Comparison of ENCODE assay signal across 22 mouse cellular contexts in the genomic region with DNA sequence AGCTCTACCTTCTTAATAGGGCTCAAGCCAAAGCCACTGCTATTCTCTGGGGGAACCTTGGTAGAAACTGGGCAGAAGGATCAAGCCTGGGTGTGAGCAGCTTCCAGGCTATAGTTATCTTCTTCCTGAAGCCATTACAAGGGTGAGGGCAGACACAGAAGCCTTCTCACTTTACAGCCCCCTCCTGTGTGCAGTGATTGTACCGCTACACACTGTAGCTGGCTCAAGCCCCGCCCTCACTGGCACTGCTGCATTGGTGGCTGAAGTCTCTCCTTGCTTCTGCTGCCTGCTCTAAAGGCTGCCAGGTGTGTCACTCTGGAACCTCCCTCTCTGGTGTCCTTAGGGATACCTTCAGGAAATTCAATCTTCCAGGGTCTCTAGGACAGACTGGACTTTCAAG. TPM values are rescaled to one million over a fixed set of nuclear protein-coding genes. Genes with fewer than 3 reads are reported as not detected.
DNase-seq lines count a peak whose midpoint lies in the region; ATAC-seq and TF ChIP-seq lines count a peak whose summit lies in the region.
"Had no signal": no experiment of that assay in that cellular context is flagged by ENCODE, and none has a peak within 500 bp of the region (broad histone marks: within the 10 kb centered on the region; RNA-seq: fewer than 3 reads in every experiment).

No protein-coding gene starts in this region.

- TF ChIP-seq CTCF in hindbrain, postnatal 0 days (IDR thresholded peaks at IDR 0.05; ENCODE audit: low read depth): no peak

- no peak overlapping the region for H3K4me3 ChIP-seq in hindbrain, postnatal 0 days (ENCODE audit: low read length)
- H3K4me3 ChIP-seq: embryonic facial prominence, embryonic 13.5 days; embryonic facial prominence, embryonic 15.5 days; forebrain, embryonic 13.5 days; forebrain, embryonic 15.5 days had no signal

- H3K27ac ChIP-seq in hindbrain, postnatal 0 days: no peak overlapping the region
- H3K27ac ChIP-seq: embryonic facial prominence, embryonic 13.5 days; embryonic facial prominence, embryonic 15.5 days; forebrain, embryonic 13.5 days; forebrain, embryonic 15.5 days had no signal

- 60% methylated on average over 2 of the region's 2 CpGs for WGBS in hindbrain, postnatal 0 days

- peak; percentile 11 for DNase-seq in adrenal gland, postnatal 10 days
- no peak for DNase-seq in adrenal gland, postnatal 36 days
- DNase-seq in ZHBTc4 (ENCODE audit: low read depth, low spot score): peak; percentile 76
- no peak for DNase-seq in kidney, adult 11 months
- no peak for DNase-seq in hindbrain, postnatal 0 days (ENCODE audit: low spot score)
- DNase-seq: adrenal gland, adult 2 months; adrenal gland, postnatal 14 days; B cell, adult 2 months; cerebellum, adult 11 months; cerebellum, adult 18-20 months; cerebellum, adult 8-10 months; cerebellum, adult 9-11 months; cerebellum, postnatal 14 days; cerebellum, postnatal 36 days; embryo, embryonic 11 days; forebrain, postnatal 0 days had no signal

- H3K9ac ChIP-seq in hindbrain, postnatal 0 days (replicated peaks; ENCODE audit: low read length): no peak overlapping the region
- H3K9ac ChIP-seq: embryonic facial prominence, embryonic 13.5 days; embryonic facial prominence, embryonic 15.5 days; forebrain, embryonic 13.5 days; forebrain, embryonic 15.5 days; forebrain, postnatal 0 days had no signal

- no peaks in the 10 kb centered on the region for H3K36me3 ChIP-seq in hindbrain, postnatal 0 days (ENCODE audit: insufficient read depth, low read length)
- H3K36me3 ChIP-seq: embryonic facial prominence, embryonic 13.5 days; embryonic facial prominence, embryonic 15.5 days; forebrain, embryonic 15.5 days had no signal

- H3K4me2 ChIP-seq in hindbrain, postnatal 0 days (ENCODE audit: low read depth, low read length): no peak overlapping the region
- H3K4me2 ChIP-seq: embryonic facial prominence, embryonic 13.5 days; embryonic facial prominence, embryonic 15.5 days; forebrain, embryonic 13.5 days; forebrain, embryonic 15.5 days had no signal

- H3K4me1 ChIP-seq in hindbrain, postnatal 0 days (ENCODE audit: insufficient read depth, low read length): peaks cover 6% of the 10 kb centered on the region; the same call in 1 of the 2 replicates

- no peaks in the 10 kb centered on the region for H3K27me3 ChIP-seq in hindbrain, postnatal 0 days (ENCODE audit: insufficient read depth, low read length)
- H3K27me3 ChIP-seq: embryonic facial prominence, embryonic 13.5 days; embryonic facial prominence, embryonic 15.5 days; forebrain, embryonic 13.5 days; forebrain, embryonic 15.5 days had no signal

- ATAC-seq in megakaryocyte-erythroid progenitor cell, adult 5-6 weeks (replicated peaks; ENCODE audit: low FRiP score, low TSS enrichment, poor library complexity, severe bottlenecking): 0 out of 2 replicates have a peak, but pooled peaks have one; percentile 30
- ATAC-seq in hindbrain, postnatal 0 days: no peak
- ATAC-seq: CD4-positive, CD25-positive, alpha-beta regulatory T cell, adult 4 months; forebrain, embryonic 13.5 days; forebrain, embryonic 15.5 days; forebrain, postnatal 0 days had no signal

- no peaks in the 10 kb centered on the region for H3K9me3 ChIP-seq in hindbrain, postnatal 0 days (ENCODE audit: low read length)
- H3K9me3 ChIP-seq: embryonic facial prominence, embryonic 13.5 days; embryonic facial prominence, embryonic 15.5 days; forebrain, embryonic 15.5 days had no signal

RNA-seq across cellular contexts. Expression of a gene that starts 5.1 kb away (rescaled TPM):
- 10 to 100 TPM; 29.6 to 37.6 TPM for total RNA-seq in adrenal gland, postnatal 10 days (2021)
- total RNA-seq in adrenal gland, postnatal 36 days (2021): 10 to 100 TPM; 22.0 to 23.7 TPM
- 4.6 and 9.4 TPM in 2 replicates for total RNA-seq in megakaryocyte-erythroid progenitor cell, adult 5-6 weeks (2014; fragmentation: Nextera tagmentation)
- total RNA-seq in megakaryocyte-erythroid progenitor cell, adult 5-6 weeks (2017): 3.0 and 7.0 TPM in 2 replicates
- total RNA-seq in hindbrain, postnatal 0 days (2014; rRNA removed): 114 and 129 TPM in 2 replicates
- 9.3 TPM in 2 replicates for polyA plus RNA-seq in hindbrain, postnatal 0 days (2015; fragmentation: Nextera tagmentation; extraction: Ambion mirVana)

RNA-seq across cellular contexts. Expression of a gene that starts 29.6 kb away (rescaled TPM):
- total RNA-seq in adrenal gland, postnatal 10 days (2021): 10 to 100 TPM; 23.2 to 23.8 TPM
- total RNA-seq in adrenal gland, postnatal 36 days (2021): 10 to 100 TPM; 20.4 to 23.8 TPM
- total RNA-seq in megakaryocyte-erythroid progenitor cell, adult 5-6 weeks (2014; fragmentation: Nextera tagmentation): 15.7 and 23.7 TPM in 2 replicates
- total RNA-seq in megakaryocyte-erythroid progenitor cell, adult 5-6 weeks (2017): 6.2 and 15.9 TPM in 2 replicates
- total RNA-seq in hindbrain, postnatal 0 days (2014; rRNA removed): 37.1 and 57.3 TPM in 2 replicates
- 19.0 and 19.8 TPM in 2 replicates for polyA plus RNA-seq in hindbrain, postnatal 0 days (2015; fragmentation: Nextera tagmentation; extraction: Ambion mirVana)

Comparison
In these comparisons a context has a peak if more than half of its experiments do, and no peak if none do; other contexts are left out.
1. DNase-seq: peak in adrenal gland, postnatal 10 days (single experiment) and ZHBTc4 (single experiment); none in adrenal gland, postnatal 36 days (0 of 2), kidney, adult 11 months (single experiment) and hindbrain, postnatal 0 days (single experiment).